Mouse (Mus musculus) kidney, postnatal 25 days (tissue): ENCODE results near the gene Snrnp35.

Source experiments
- DNase-seq, 2 experiments: peaks; one replicate each; pipeline ENCODE4 v3.0.0; 2021; ENCODE audit warnings: mixed read lengths in 2 of 2

Snrnp35 gene

GRCm38 (mm10) chr5:124503742-124504141, 20.8 kb downstream of the Snrnp35 start:
- DNase-seq = no peak

- DNase-seq = no peak
Observed at GRCm38 (mm10) chr5:124505235-124505634, 22.3 kb downstream of the Snrnp35 start.

GRCm38 (mm10) chr5:124506731-124507359, 23.9 kb downstream of the Snrnp35 start:
- peak in 1 of 2 experiments; percentile 76 for DNase-seq

GRCm38 (mm10) chr5:124509200-124509599, 26.3 kb downstream of the Snrnp35 start:
- DNase-seq = no peak

GRCm38 (mm10) chr5:124509742-124510237, 26.9 kb downstream of the Snrnp35 start:
- DNase-seq = peak; percentile 87 to 94

- DNase-seq = no peak
Observed at GRCm38 (mm10) chr5:124510536-124511050, 27.7 kb downstream of the Snrnp35 start.

GRCm38 (mm10) chr5:124515789-124516188, 32.9 kb downstream of the Snrnp35 start:
- DNase-seq = no peak

- DNase-seq = no peak
Observed at GRCm38 (mm10) chr5:124518648-124519047, 35.7 kb downstream of the Snrnp35 start.

GRCm38 (mm10) chr5:124521588-124521987, 38.7 kb downstream of the Snrnp35 start:
- no peak for DNase-seq

GRCm38 (mm10) chr5:124523032-124523431, 40.1 kb downstream of the Snrnp35 start:
- DNase-seq = no peak

GRCm38 (mm10) chr5:124524943-124525342, 42.0 kb downstream of the Snrnp35 start:
- DNase-seq = no peak

- no peak for DNase-seq
Observed at GRCm38 (mm10) chr5:124528351-124528750, 45.4 kb downstream of the Snrnp35 start.

- DNase-seq = peak; percentile 36 to 58
Observed at GRCm38 (mm10) chr5:124528791-124529190, 45.9 kb downstream of the Snrnp35 start.

- DNase-seq = peak; percentile 59 to 78
Observed at GRCm38 (mm10) chr5:124529191-124529651, 46.3 kb downstream of the Snrnp35 start.

GRCm38 (mm10) chr5:124529697-124530096, 46.8 kb downstream of the Snrnp35 start:
- DNase-seq = peak in 1 of 2 experiments; percentile 34

- DNase-seq = peak; percentile 84 to 94
Observed at GRCm38 (mm10) chr5:124530655-124531582, 48.0 kb downstream of the Snrnp35 start, which contains the start of gene Rilpl1. TSS of gene Rilpl1 (minus strand) at chr5:124531391.

GRCm38 (mm10) chr5:124531583-124531930, 48.6 kb downstream of the Snrnp35 start:
- no peak for DNase-seq

- peak in 1 of 2 experiments; percentile 63 for DNase-seq
Observed at GRCm38 (mm10) chr5:124532451-124532850, 49.5 kb downstream of the Snrnp35 start.

GRCm38 (mm10) chr5:124535016-124535415, 52.1 kb downstream of the Snrnp35 start:
- DNase-seq = no peak

GRCm38 (mm10) chr5:124536776-124537175, 53.8 kb downstream of the Snrnp35 start:
- DNase-seq = peak; percentile 83 to 92

- DNase-seq = peak; percentile 65 to 85
Observed at GRCm38 (mm10) chr5:124538813-124539792, 56.2 kb downstream of the Snrnp35 start.

- DNase-seq = no peak
Observed at GRCm38 (mm10) chr5:124539905-124540304, 57.0 kb downstream of the Snrnp35 start.
